Mouse (Mus musculus) liver, embryonic 11.5 days (tissue): ENCODE measurements around the gene Srsf4. TPM values are rescaled to one million over a fixed set of nuclear protein-coding genes. Genes with fewer than 3 reads are reported as not detected.
A peak's percentile ranks its signal among the peaks of the same experiment; 100 is the strongest.

Experiments used
- ATAC-seq: fragments of 200-750 bp; cut with Nextera tagmentation; replicated peaks from 2 replicates; pipeline ENCODE4 v1.8.0; 2017; ENCODE audit warnings: moderate number of reproducible peaks, mild to moderate bottlenecking, moderate TSS enrichment, moderate library complexity; ENCODE audit not compliant: low FRiP score
- DNase-seq: peaks from one replicate; pipeline ENCODE4 v3.0.0-alpha.2; 2017; ENCODE audit warnings: low spot score
- H3K27ac ChIP-seq: fragments of 300-500 bp; sonication (generic); 2 replicates; pipeline ENCODE4 v1.5.1; 2014; ENCODE audit warnings: mild to moderate bottlenecking, low read depth, low read length, control low read depth
- H3K27me3 ChIP-seq: fragments of 300-500 bp; sonication (generic); replicated peaks from 2 replicates; pipeline ENCODE4 v1.6.1; 2014; ENCODE audit warnings: low read length, mixed read lengths; ENCODE audit not compliant: control insufficient read depth, insufficient read depth
- H3K36me3 ChIP-seq: fragments of 300-500 bp; sonication (generic); 2 replicates; pipeline ENCODE4 v1.6.1; 2014; ENCODE audit warnings: mild to moderate bottlenecking, low read length, moderate library complexity, mixed read lengths; ENCODE audit not compliant: control insufficient read depth, insufficient read depth
- H3K4me1 ChIP-seq: fragments of 300-500 bp; sonication (generic); replicated peaks from 2 replicates; pipeline ENCODE4 v1.6.1; 2014; ENCODE audit warnings: low read length, mixed read lengths; ENCODE audit not compliant: control insufficient read depth, insufficient read depth
- H3K4me2 ChIP-seq: fragments of 300-500 bp; sonication (generic); 2 replicates; pipeline ENCODE4 v1.6.1; 2014; ENCODE audit warnings: mild to moderate bottlenecking, control low read depth, moderate library complexity
- H3K4me3 ChIP-seq: fragments of 300-500 bp; sonication (generic); 2 replicates; pipeline ENCODE4 v1.5.1; 2014; ENCODE audit warnings: low read depth, low read length, control low read depth
- H3K9ac ChIP-seq: fragments of 300-500 bp; sonication (generic); 2 replicates; pipeline ENCODE4 v1.6.1; 2014; ENCODE audit warnings: low read depth, low read length, control low read depth
- H3K9me3 ChIP-seq: fragments of 300-500 bp; sonication (generic); 2 replicates; pipeline ENCODE4 v1.6.1; 2016; ENCODE audit warnings: low read length, inconsistent platforms, mixed read lengths; ENCODE audit not compliant: control insufficient read depth
- WGBS: fragments of 180-500 bp; shearing (Covaris S2); extraction: QIAGEN DNeasy Blood & Tissue Kit; methylation state at CpG from one replicate; pipeline ENCODE4 v1.1.7; 2014; 5-methylcytosine and 5-hydroxymethylcytosine counted together
- polyA plus RNA-seq: library from polyadenylated mRNA; unstranded; fragments of >200 nt; fragmentation: Nextera tagmentation; extraction: Ambion mirVana; gene quantifications from 2 replicates; pipeline ENCODE4 v1.2.1, GENCODE M21; 2014

Gene Srsf4
- polyA plus RNA-seq, 1 experiment from 2014 or later, result 113 TPM

GRCm38 (mm10) chr4:131836351-131836881 is 37.0 kb upstream of the Srsf4 start:
- WGBS, result 2% methylated on average over 39 of the region's 39 CpGs
- H3K4me2 ChIP-seq, result peak overlapping the region; percentile 97
- no peak overlapping the region for H3K27ac ChIP-seq
- ATAC-seq (no peak), DNase-seq (peak; percentile 46)
- H3K36me3 ChIP-seq, result no peaks in the 10 kb centered on the region
- H3K4me3 ChIP-seq, result peak overlapping the region; percentile 64
- H3K9me3 ChIP-seq, result no peaks in the 10 kb centered on the region
- peaks cover 30% of the 10 kb centered on the region for H3K4me1 ChIP-seq
- peak overlapping the region; percentile 60 for H3K9ac ChIP-seq
- peaks cover 55% of the 10 kb centered on the region for H3K27me3 ChIP-seq

GRCm38 (mm10) chr4:131836891-131837491 is 36.4 kb upstream of the Srsf4 start:
- no peaks in the 10 kb centered on the region for H3K36me3 ChIP-seq
- peaks cover 55% of the 10 kb centered on the region for H3K27me3 ChIP-seq
- H3K9ac ChIP-seq, result peak overlapping the region; percentile 60
- peak overlapping the region; percentile 97 for H3K4me2 ChIP-seq
- no peak overlapping the region for H3K27ac ChIP-seq
- no peaks in the 10 kb centered on the region for H3K9me3 ChIP-seq
- peaks cover 30% of the 10 kb centered on the region for H3K4me1 ChIP-seq
- under 1% methylated on average over 76 of the region's 76 CpGs for WGBS
- H3K4me3 ChIP-seq, result peak overlapping the region; percentile 64
- ATAC-seq (no peak), DNase-seq (peak; percentile 71)

- ATAC-seq (peak; percentile 79), DNase-seq (peak; percentile 88)
- H3K4me2 ChIP-seq, result peak within 1 kb of the TSS; percentile 97
- WGBS, result under 1% methylated on average over 72 of the region's 72 CpGs
- H3K9ac ChIP-seq, result peak within 1 kb of the TSS; percentile 60
- H3K9me3 ChIP-seq, result no peaks in the 10 kb centered on the region
- no peaks in the 10 kb centered on the region for H3K36me3 ChIP-seq
- H3K4me3 ChIP-seq, result peak within 1 kb of the TSS; percentile 64
- peaks cover 55% of the 10 kb centered on the region for H3K27me3 ChIP-seq
- H3K27ac ChIP-seq, result no peak within 1 kb of the TSS
- peaks cover 23% of the 10 kb centered on the region for H3K4me1 ChIP-seq
Measured at GRCm38 (mm10) chr4:131837872-131838524, 35.4 kb upstream of the Srsf4 start, which contains the start of gene Ptpru. Gene Ptpru (minus strand): TSS chr4:131838288.

- under 1% methylated on average over 37 of the region's 37 CpGs for WGBS
- ATAC-seq, result peak; percentile 85
- DNase-seq, result peak; percentile 91
- Histone ChIP-seq H3K9me3 (no peaks in the 10 kb centered on the region), H3K27me3 (peaks cover 14% of the 10 kb centered on the region; the same call in 1 of the 2 replicates), H3K27ac (no peak within 1 kb of the TSS), H3K4me2 (peak within 1 kb of the TSS; percentile 76), H3K36me3 (no peaks in the 10 kb centered on the region; the same call in 1 of the 2 replicates), H3K9ac (peak within 1 kb of the TSS; percentile 87), H3K4me1 (peaks cover 9% of the 10 kb centered on the region; the same call in 1 of the 2 replicates), H3K4me3 (peak within 1 kb of the TSS; percentile 98)
Measured at GRCm38 (mm10) chr4:131843290-131843743, 30.1 kb upstream of the Srsf4 start, which contains the start of gene Mecr. Gene Mecr (plus strand): TSS chr4:131843470.

- Histone ChIP-seq H3K36me3 (no peaks in the 10 kb centered on the region; the same call in 1 of the 2 replicates), H3K27me3 (no peaks in the 10 kb centered on the region), H3K9ac (no peak overlapping the region), H3K4me1 (peaks cover 9% of the 10 kb centered on the region; the same call in 1 of the 2 replicates), H3K4me3 (no peak overlapping the region), H3K9me3 (no peaks in the 10 kb centered on the region), H3K27ac (no peak overlapping the region), H3K4me2 (no peak overlapping the region)
- ATAC-seq, result no peak
- WGBS, result 83% methylated on average over 8 of the region's 8 CpGs
- DNase-seq, result no peak
Measured at GRCm38 (mm10) chr4:131845991-131846778, 27.2 kb upstream of the Srsf4 start.

- no peak overlapping the region for H3K4me3 ChIP-seq
- H3K4me2 ChIP-seq, result no peak overlapping the region
- no peaks in the 10 kb centered on the region for H3K9me3 ChIP-seq
- H3K36me3 ChIP-seq, result no peaks in the 10 kb centered on the region; the same call in 1 of the 2 replicates
- ATAC-seq (no peak), DNase-seq (no peak)
- no peak overlapping the region for H3K9ac ChIP-seq
- no peak overlapping the region for H3K27ac ChIP-seq
- H3K27me3 ChIP-seq, result no peaks in the 10 kb centered on the region
- H3K4me1 ChIP-seq, result peaks cover 9% of the 10 kb centered on the region; the same call in 1 of the 2 replicates
- WGBS, result 78% methylated on average over 6 of the region's 6 CpGs
Measured at GRCm38 (mm10) chr4:131848082-131848481, 25.3 kb upstream of the Srsf4 start.

- no peak overlapping the region for H3K9ac ChIP-seq
Measured at GRCm38 (mm10) chr4:131849986-131850638, 23.3 kb upstream of the Srsf4 start.

GRCm38 (mm10) chr4:131854950-131855349 is 18.5 kb upstream of the Srsf4 start:
- no peak overlapping the region for H3K4me3 ChIP-seq
- DNase-seq, result no peak
- no peak overlapping the region for H3K4me2 ChIP-seq
- no peaks in the 10 kb centered on the region for H3K27me3 ChIP-seq
- H3K27ac ChIP-seq, result no peak overlapping the region
- no peak for ATAC-seq
- no peak overlapping the region for H3K9ac ChIP-seq
- peaks cover 2% of the 10 kb centered on the region; the same call in 1 of the 2 replicates for H3K36me3 ChIP-seq
- H3K9me3 ChIP-seq, result no peaks in the 10 kb centered on the region
- WGBS, result 62% methylated on average over 5 of the region's 5 CpGs
- H3K4me1 ChIP-seq, result no peaks in the 10 kb centered on the region

More at GRCm38 (mm10) chr4:131849986-131850638, 23.3 kb upstream of the Srsf4 start:
- 69% methylated on average over 5 of the region's 5 CpGs for WGBS
- Histone ChIP-seq H3K27ac (no peak overlapping the region), H3K36me3 (no peaks in the 10 kb centered on the region; the same call in 1 of the 2 replicates), H3K9me3 (no peaks in the 10 kb centered on the region), H3K27me3 (no peaks in the 10 kb centered on the region), H3K4me2 (no peak overlapping the region), H3K4me1 (no peaks in the 10 kb centered on the region), H3K4me3 (no peak overlapping the region)
- DNase-seq, result no peak
- ATAC-seq, result no peak
